Mouse (Mus musculus) natural killer cell, adult 2 months (primary cell): Measurements from ENCODE around the gene AI854703.
"Not testable (repeated sequence)": the region's sequence is repeated elsewhere in the genome, so short reads cannot be mapped to it uniquely, and the experiment has no call there.

Experiments
- DNase-seq, 2 experiments: peaks; one replicate each; pipeline ENCODE4 v3.0.0; 2022; ENCODE audit warnings: low spot score in 2 of 2

Gene AI854703

GRCm38 (mm10) chr6:48614756-48615155, 11.8 kb upstream of the AI854703 start:
- DNase-seq: no peak

DNA sequence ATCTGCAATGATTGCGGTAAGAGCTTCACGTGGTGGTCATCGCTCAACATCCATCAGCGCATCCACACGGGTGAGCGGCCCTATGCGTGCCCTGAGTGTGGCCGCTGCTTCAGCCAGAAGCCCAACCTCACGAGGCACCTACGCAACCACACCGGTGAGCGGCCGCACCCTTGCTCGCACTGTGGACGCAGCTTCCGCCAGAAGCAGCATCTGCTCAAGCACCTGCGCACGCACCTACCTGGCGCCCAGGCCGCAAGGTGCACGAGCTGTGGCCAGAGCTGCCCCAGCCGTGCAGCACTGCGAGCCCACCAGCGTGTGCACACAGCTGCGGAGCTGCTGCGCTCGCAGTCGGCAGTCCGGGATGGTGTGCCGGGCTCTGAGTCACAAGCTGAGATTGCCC, 6.5 kb upstream of the AI854703 start:
- DNase-seq: no peak

DNA sequence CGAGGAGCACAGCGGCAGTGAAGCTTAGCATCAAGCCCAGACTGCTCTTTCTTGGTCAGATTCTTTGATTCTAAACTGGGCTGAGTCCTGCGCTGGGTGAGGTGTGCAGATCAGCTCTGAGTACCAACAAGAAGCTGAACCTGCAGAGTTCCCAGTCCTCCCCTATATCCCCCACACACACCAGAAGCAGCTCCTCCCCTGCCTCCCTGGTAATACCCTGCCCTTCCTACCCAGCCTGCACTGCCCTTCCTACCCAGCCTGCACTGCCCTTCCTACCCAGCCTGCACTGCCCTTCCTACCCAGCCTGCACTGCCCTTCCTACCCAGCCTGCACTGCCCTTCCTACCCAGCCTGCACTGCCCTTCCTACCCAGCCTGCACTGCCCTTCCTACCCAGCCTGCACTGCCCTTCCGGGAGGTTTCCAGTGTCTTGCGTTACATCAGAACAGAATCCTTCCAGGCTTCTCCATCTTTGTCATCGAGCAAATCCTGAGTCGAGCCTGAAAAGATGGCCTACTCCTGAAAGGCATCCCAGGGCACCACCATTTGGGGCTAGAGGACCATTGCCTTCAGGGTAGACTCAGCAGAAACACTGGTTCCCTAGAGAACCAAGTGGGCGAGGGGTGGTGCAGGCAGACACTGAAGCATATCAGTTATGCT, 4.2 kb upstream of the AI854703 start:
- not testable (repeated sequence) for DNase-seq

- no peak for DNase-seq
Observed at GRCm38 (mm10) chr6:48623460-48623859, 3.1 kb upstream of the AI854703 start.

DNA sequence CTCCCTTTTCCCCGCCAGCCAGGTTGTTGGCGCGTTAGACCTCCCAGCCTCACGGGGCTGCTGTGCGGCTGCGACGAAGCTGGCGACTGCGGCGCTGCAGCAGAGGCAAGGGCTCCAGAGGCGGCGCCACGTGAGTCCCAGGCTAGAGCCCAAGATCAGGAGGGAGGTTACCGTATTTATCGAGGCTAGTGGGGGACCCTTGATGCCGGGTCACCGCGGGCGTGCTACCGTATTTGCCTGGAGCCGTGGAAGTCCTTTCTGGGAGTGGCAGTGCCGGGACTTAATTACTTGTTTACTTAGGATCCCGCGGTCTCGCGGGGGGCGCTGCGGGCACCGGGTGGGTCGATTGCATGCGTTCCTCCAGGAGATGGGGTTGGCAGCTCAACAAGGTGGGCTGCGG, 420 bp downstream of the AI854703 start:
- no peak for DNase-seq

DNA sequence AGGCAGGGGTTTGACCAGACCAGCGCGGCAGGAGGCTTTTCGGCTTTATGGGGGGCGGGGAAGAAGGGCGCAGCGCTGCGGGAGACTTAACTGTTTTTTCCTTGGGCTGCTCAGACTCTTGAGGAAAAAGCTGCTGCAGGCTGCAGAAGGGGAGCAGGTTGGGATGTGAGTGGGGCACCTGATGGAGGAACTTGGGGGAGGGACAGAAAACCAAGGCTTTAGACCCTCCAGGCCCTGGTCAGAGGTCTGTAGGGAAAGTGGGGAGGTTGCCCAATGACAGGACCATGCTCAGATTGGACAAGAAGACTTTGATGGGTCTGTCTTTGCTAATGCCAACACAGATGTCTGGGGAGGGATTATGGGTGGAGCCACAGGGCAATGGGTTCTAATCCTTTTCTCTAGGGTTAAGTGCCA, 954 bp downstream of the AI854703 start:
- DNase-seq: no peak

- no peak for DNase-seq
Observed at GRCm38 (mm10) chr6:48628377-48628776, 1.8 kb downstream of the AI854703 start.

DNA sequence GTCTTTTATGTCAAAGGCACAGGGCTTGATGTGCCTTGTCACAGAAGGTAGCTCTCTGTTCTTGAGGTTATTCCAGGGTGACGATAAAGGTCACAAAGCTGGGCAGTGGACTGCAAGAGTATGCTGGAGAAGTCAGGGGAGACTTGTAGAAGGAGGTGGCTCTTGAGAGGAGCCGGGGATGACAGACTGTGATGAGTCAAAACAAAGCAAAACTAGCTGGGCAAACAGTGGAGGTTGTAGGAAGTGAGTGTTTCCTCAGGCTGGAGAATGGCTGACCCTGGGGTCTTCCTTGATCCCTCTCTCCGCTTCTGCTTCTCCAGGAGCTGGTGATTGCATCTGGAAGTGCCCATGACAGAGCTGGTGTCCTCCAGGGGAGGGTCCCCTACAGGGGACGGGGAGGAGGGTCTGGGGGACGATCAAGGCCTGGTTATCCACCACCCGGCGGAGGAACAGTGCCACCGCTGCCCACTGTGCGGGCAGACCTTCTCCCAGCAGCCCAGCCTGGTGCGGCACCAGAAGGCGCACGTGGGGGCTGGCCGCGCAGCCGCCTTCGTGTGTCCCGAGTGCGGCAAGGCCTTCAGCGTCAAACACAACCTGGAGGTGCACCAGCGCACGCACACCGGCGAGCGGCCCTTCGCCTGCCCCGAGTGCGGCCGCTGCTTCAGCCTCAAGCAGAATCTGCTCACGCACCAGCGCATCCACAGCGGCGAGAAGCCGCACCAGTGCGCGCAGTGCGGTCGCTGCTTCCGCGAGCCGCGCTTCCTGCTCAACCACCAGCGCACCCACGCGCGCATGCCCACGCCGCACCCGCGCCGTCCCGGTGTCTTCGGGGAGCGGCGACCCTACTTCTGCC, 2.5 kb downstream of the AI854703 start:
- DNase-seq: peak in 1 of 2 experiments; percentile 31

- no peak for DNase-seq
Observed at GRCm38 (mm10) chr6:48629661-48630034, 3.1 kb downstream of the AI854703 start.

GRCm38 (mm10) chr6:48630831-48631230, 4.3 kb downstream of the AI854703 start:
- DNase-seq: no peak

DNA sequence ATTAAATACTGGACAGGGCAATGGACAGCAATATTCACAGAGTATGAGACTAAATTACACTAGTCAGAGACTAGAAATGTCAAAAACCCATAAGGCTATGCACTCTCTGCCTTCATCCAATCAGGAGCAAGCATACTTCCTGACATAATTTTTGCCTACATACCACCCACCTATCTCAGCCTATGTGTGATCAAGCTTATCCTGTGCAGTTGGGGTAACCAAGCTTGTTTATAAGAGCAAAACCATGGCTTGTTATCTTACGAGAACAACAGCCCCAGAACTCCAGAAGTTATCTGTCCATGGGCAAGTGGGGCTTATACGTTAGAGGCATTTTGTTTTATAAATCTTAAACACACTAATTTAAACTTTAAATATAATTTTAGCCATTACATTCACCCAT, 8.5 kb downstream of the AI854703 start:
- DNase-seq: no peak

DNA sequence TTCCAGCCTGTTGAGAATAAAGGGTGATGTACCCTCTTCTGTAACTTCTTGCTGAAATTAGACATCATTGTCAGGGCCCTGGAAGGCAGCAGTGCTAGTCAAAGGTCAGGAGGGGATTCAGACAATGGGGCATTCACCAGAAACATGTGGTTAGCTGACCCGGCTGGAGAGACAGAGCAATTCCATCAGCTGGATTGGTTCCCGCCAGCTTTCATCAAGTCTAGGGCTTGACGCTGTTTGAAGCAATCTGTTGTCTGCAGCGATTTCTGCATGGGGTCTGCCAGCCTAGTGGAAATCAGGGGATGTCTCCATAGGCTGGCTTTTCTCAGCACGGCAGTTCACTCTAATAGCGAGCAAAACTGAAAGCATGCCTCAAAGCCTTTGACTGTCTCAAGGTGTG, 10.0 kb downstream of the AI854703 start:
- no peak for DNase-seq

- no peak for DNase-seq
Observed at GRCm38 (mm10) chr6:48637811-48638500, 11.4 kb downstream of the AI854703 start.

GRCm38 (mm10) chr6:48638553-48638952, 12.0 kb downstream of the AI854703 start:
- DNase-seq: no peak

GRCm38 (mm10) chr6:48641391-48641790, 14.8 kb downstream of the AI854703 start:
- DNase-seq: no peak

GRCm38 (mm10) chr6:48642764-48643292, 16.3 kb downstream of the AI854703 start:
- DNase-seq: peak; percentile 39

DNA sequence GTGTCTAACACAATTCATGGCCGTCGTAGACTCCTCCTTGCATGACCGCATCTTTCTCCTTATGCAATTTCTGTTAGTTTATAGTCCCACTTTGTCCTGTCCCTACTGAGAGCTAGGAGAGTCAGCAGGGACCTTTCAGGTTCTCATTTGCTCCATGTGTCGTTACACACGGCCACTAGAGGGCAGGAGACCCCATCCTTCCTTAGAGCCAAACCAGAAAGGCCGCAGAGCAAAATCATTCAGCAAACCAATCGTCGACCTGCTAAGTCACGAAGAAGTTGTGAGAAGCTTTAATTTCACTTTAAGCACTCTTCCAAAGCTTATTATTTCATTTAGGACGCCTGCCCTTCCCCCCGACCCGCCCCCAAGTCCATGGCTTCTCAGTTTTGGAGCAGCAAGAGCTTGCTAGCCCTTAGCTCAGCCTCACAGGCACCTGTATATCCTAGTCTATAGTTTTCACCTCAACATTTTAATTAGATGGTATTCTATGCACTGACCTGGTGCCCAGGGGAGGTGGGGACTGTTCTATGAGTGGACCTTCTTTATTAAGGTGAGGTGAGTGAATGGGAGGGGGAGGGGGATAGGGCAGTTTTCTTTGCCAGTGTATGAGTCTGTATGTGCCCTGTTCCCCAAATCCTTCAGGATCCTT, 19.2 kb downstream of the AI854703 start:
- DNase-seq: peak; percentile 70 to 79

- DNase-seq: no peak
Observed at GRCm38 (mm10) chr6:48646309-48646690, 19.7 kb downstream of the AI854703 start.

DNA sequence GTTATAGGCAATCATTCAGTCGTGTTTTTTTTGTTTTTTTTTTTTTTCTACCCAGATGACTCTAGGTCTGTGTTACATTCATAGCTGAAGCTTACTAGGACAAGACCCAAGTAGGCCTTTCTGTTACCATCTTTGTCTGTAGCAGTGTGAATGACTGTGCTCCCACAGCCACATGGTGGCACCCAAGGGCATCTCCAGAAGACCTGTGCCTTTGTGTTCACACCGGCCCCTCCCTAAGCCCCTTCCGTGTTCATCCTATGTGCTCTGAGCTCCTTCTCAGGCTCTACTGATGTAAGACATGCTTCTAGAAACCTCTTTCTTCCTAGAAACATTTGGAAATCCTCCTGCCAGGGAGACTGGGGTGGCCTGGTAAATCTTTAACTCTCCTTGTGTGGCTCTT, 20.4 kb downstream of the AI854703 start, which contains the start of gene Gimap8:
Gimap8 (plus strand) TSS at position 240 of the 400 bp plus-strand sequence.
- peak; percentile 82 to 88 for DNase-seq

DNA sequence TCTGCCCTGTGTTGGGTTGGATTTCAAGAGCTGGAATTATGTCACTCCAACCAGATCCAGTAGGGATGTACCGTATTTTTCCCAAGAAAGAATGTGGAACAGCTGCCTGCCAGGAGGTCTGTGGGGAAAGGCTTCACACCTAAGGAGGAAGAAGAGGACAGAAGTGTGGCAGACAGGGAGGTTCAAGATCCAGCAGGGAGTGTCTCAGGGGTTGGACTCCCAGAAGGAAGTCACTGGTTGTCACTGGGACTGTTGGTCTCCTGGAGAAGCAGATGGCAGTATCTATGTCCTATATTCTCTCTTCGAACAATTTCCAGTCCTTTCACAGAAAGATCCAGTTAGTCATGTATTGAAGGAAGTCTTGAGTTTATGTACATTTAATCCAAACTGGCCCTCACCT, 21.0 kb downstream of the AI854703 start:
- no peak for DNase-seq

DNA sequence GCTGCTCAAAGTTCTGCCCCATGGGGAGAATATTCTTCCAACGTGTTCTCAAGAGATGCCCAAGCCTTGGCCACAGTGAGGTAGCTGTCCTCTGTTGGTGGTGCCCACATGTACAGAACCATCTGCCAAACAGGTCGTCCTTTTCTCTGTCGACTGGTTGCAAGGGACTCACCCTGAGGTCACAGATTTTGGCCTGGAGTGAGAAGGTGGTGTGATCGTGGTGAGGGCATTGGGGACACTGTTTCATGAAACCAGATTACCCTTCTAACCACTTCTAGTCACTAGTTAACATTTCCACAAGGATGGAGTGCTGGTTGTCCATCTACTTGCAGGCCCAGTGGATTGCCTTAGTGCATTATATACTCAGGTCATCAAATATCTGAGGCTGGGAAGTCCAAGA, 22.2 kb downstream of the AI854703 start:
- no peak for DNase-seq

GRCm38 (mm10) chr6:48650041-48650440, 23.5 kb downstream of the AI854703 start:
- DNase-seq: no peak
